21 mouse cellular contexts compared by ENCODE assay signal in genomic region chr9:59641320-59641719, GRCm38 (mm10).
"Had no signal": no experiment of that assay in that cellular context is flagged by ENCODE, and none has a peak within 500 bp of the region (broad histone marks: within the 10 kb centered on the region; RNA-seq: fewer than 3 reads in every experiment).

No protein-coding gene starts in this region.

- ATAC-seq: liver, postnatal 0 days; midbrain, embryonic 13.5 days; midbrain, embryonic 16.5 days had no signal

- H3K4me1 ChIP-seq: limb, embryonic 12.5 days; limb, embryonic 15.5 days; midbrain, embryonic 10.5 days; midbrain, embryonic 13.5 days; neural tube, embryonic 13.5 days had no signal

- H3K9ac ChIP-seq: limb, embryonic 12.5 days; limb, embryonic 15.5 days; liver, embryonic 14.5 days; liver, postnatal 0 days; lung, embryonic 14.5 days; midbrain, embryonic 13.5 days; neural tube, embryonic 13.5 days had no signal

- H3K27me3 ChIP-seq: limb, embryonic 12.5 days; limb, embryonic 15.5 days; megakaryocyte, embryonic 14.5 days; midbrain, embryonic 13.5 days; neural tube, embryonic 13.5 days had no signal

- H3K4me2 ChIP-seq: limb, embryonic 12.5 days; limb, embryonic 15.5 days; liver, embryonic 11.5 days; lung, embryonic 14.5 days; midbrain, embryonic 13.5 days; neural tube, embryonic 13.5 days had no signal

- H3K27ac ChIP-seq: kidney, postnatal 0 days; limb, embryonic 12.5 days; limb, embryonic 15.5 days; liver, embryonic 14.5 days; macrophage; midbrain, embryonic 10.5 days; midbrain, embryonic 13.5 days; neural tube, embryonic 13.5 days had no signal

- DNase-seq: kidney, adult 18-20 months; kidney, adult 9 months; kidney, postnatal 25 days; left cerebral cortex, postnatal 4 days; liver, postnatal 0 days; lung, embryonic 14.5 days; lung, postnatal 14 days; retina, postnatal 1 day; thymus, postnatal 25 days had no signal

- H3K9me3 ChIP-seq: limb, embryonic 12.5 days; limb, embryonic 15.5 days; megakaryocyte, embryonic 14.5 days; midbrain, embryonic 10.5 days; midbrain, embryonic 13.5 days; neural tube, embryonic 13.5 days had no signal

- H3K4me3 ChIP-seq: limb, embryonic 12.5 days; limb, embryonic 15.5 days; megakaryocyte, embryonic 14.5 days; midbrain, embryonic 10.5 days; midbrain, embryonic 13.5 days; myocyte; neural tube, embryonic 13.5 days had no signal
